Mouse (Mus musculus): ENCODE data around the gene Dhx15. TPM values are rescaled to one million over a fixed set of nuclear protein-coding genes. Genes with fewer than 3 reads are reported as not detected.

Dhx15 gene
- polyA plus RNA-seq, 1 experiment from 2014 or later: 176 TPM

- WGBS: 72% methylated on average over 14 of the region's 14 CpGs
- no peaks in the 10 kb centered on the region for H3K36me3 ChIP-seq
- ATAC-seq (ENCODE audit: low FRiP score, low read depth): no peak
- H3K27me3 ChIP-seq: no peaks in the 10 kb centered on the region
- no peak overlapping the region for H3K4me2 ChIP-seq (replicated peaks)
- no peak overlapping the region for H3K9ac ChIP-seq
- no peak overlapping the region for H3K4me3 ChIP-seq
- H3K4me1 ChIP-seq: peaks cover 36% of the 10 kb centered on the region
- H3K9me3 ChIP-seq: no peaks in the 10 kb centered on the region
- H3K27ac ChIP-seq: no peak overlapping the region
Measured at GRCm38 (mm10) chr5:52220013-52220804, 29.9 kb upstream of the Dhx15 start.

- peak overlapping the region; percentile 48 for H3K4me2 ChIP-seq (replicated peaks)
- no peaks in the 10 kb centered on the region for H3K9me3 ChIP-seq
- H3K27me3 ChIP-seq: no peaks in the 10 kb centered on the region
- H3K36me3 ChIP-seq: no peaks in the 10 kb centered on the region
- ATAC-seq (ENCODE audit: low FRiP score, low read depth): no peak; the same call in 1 of the 2 replicates
- H3K27ac ChIP-seq: 0 out of 2 replicates have a peak overlapping the region, but pooled peaks have one; percentile 33
- WGBS: 37% methylated on average over 6 of the region's 6 CpGs
- H3K4me1 ChIP-seq: peaks cover 36% of the 10 kb centered on the region
- no peak overlapping the region for H3K9ac ChIP-seq
- peak overlapping the region; percentile 4; the same call in 1 of the 2 replicates for H3K4me3 ChIP-seq
Measured at GRCm38 (mm10) chr5:52218238-52218637, 27.9 kb upstream of the Dhx15 start.

DNA sequence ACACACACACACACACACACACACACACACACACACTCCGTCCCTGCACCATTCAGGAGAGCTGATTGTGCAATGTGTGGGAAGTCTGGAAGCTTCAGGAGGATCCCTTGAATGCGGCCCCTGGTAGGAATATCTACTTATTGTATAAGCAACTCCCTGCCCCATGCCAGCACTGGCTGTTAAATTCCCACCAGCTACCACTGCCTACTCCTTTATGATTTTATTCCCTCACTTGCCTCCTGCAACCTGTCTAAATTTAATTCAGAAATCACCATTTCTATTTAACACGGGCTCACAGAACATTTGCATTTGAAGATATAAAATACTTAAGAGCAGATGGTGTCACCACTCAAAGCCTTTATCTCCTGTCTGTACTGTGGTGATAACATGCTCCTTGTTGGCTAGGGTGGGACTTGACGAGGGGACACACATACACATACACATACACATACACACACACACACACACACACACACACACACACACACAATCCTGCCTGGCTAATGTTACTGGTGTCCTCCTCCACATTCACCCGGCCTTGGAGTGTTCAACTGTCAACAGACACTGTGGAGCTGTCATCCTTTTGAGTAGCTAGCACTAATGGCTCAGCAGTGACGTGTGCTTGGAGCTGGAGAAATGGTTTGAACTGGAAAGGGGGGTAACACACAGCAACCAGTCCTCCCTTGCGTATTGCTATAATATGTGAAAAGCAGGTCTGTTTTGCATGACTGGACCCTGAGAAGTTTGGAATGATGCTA, 23.0 kb upstream of the Dhx15 start:
- 86% methylated on average over 7 of the region's 7 CpGs for WGBS
- Histone ChIP-seq H3K4me2 (replicated peaks) (no peak overlapping the region), H3K4me1 (peaks cover 18% of the 10 kb centered on the region), H3K9ac (no peak overlapping the region), H3K27me3 (no peaks in the 10 kb centered on the region), H3K9me3 (no peaks in the 10 kb centered on the region), H3K4me3 (no peak overlapping the region), H3K36me3 (no peaks in the 10 kb centered on the region), H3K27ac (no peak overlapping the region)
- ATAC-seq (ENCODE audit: low FRiP score, low read depth): no peak

DNA sequence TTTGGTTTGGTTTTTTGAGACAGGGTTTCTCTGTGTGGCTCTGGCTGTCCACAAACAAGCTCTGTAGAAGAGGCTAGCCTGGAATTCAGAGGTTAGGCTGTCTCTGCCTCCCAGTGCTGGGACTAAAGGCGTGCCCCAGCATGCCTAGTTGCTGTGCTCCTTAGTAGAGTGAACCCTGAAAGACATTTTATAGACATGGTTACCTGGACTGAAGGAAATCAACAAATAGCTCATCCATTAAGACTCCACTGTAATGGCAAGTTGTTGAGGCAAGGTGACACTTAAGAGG, 810 bp upstream of the Dhx15 start:
- Histone ChIP-seq H3K4me1 (peaks cover 24% of the 10 kb centered on the region), H3K27ac (no peak overlapping the region), H3K27me3 (no peaks in the 10 kb centered on the region), H3K4me3 (peak overlapping the region; percentile 99), H3K9ac (peak overlapping the region; percentile 53), H3K9me3 (no peaks in the 10 kb centered on the region), H3K4me2 (replicated peaks) (peak overlapping the region; percentile 68), H3K36me3 (no peaks in the 10 kb centered on the region)
- no peak for ATAC-seq (ENCODE audit: low FRiP score, low read depth)
- WGBS: 31% methylated on average over 1 of the region's 1 CpGs

DNA sequence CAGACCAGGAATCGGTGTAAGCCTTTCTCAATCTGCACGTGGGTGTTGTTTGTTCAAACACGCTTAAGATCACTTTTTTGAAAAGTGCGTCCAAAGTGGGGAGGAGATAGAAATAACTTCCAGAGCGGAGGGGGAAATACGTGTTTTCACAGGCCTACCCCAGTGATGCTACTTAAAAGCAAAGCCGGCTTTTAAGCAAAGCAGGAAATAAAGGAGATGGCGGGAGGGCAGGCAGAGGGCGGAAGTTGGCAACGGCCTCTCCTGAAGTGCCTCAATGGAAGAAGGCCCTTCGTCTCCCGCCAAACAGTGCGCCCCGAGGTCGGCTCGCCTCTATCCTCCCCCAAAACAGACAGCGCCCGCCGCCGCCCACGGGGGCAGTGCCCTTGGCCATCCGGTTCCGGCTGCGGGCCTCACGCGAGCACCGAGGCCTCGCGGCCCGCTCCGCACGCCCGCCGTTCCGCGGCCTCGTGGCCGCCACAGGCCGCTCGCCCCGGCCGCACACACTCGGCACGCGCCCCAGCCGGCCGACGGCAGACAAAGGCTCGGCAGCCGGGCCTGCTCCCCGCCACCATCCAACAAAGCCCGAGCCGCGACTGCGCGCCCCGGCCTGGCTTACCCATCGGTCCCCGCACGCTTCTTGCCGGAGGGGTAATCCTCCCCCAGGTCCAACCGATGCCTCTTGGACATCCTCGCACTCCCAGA, 499 bp downstream of the Dhx15 start:
- Histone ChIP-seq H3K9me3 (no peaks in the 10 kb centered on the region), H3K4me2 (replicated peaks) (peak overlapping the region; percentile 84), H3K4me3 (peak overlapping the region; percentile 99), H3K36me3 (no peaks in the 10 kb centered on the region; the same call in 1 of the 2 replicates), H3K27ac (peak overlapping the region; percentile 95), H3K27me3 (no peaks in the 10 kb centered on the region), H3K9ac (peak overlapping the region; percentile 100), H3K4me1 (peaks cover 31% of the 10 kb centered on the region)
- ATAC-seq (ENCODE audit: low FRiP score, low read depth): peak; percentile 75
- under 1% methylated on average over 59 of the region's 63 CpGs for WGBS

DNA sequence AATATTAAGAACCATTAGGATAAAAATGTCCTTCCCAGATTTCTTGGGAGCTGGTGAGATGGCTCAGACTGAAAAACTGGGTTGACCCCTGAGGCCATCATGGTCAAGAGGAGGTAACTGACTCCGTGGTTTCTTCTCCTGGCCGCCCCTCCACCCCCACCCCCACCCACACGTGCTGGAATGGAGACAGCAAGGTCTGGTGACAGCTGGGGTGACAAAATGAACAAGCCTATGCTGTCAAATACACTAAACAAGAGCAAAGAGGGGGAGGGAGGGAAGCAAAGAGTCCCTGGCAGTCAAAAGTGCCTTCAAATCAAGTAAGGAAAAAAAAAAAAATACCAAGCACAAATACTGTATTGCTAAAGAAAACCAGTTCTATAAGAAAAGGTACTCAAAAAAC, 2.1 kb downstream of the Dhx15 start:
- peak overlapping the region; percentile 84 for H3K4me2 ChIP-seq (replicated peaks)
- peaks cover 31% of the 10 kb centered on the region for H3K4me1 ChIP-seq
- H3K27ac ChIP-seq: no peak overlapping the region
- peaks cover 12% of the 10 kb centered on the region for H3K36me3 ChIP-seq
- H3K9me3 ChIP-seq: no peaks in the 10 kb centered on the region
- peak overlapping the region; percentile 99 for H3K4me3 ChIP-seq
- H3K27me3 ChIP-seq: no peaks in the 10 kb centered on the region
- ATAC-seq (ENCODE audit: low FRiP score, low read depth): no peak
- H3K9ac ChIP-seq: 0 out of 2 replicates have a peak overlapping the region, but pooled peaks have one; percentile 31
- 38% methylated on average over 3 of the region's 3 CpGs for WGBS

DNA sequence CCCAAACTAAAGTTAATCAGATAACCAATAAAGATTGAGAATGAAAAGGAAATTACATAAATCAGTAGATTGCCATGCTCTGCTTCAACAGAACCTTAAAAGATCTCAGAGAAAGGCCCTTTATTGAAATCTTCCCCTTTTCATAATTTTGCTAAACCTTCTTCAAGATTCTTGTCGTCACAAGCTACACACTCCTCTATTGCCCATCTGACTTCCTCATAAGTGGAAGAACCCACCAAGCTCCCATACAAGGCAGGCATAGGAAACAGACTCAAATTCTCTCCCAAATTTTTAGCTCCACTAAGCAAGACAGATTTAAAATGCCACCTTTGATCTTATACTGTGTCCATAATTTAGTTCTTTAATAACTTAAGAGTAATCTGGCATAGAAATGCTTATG, 13.0 kb downstream of the Dhx15 start:
- Histone ChIP-seq H3K36me3 (peaks cover 32% of the 10 kb centered on the region), H3K4me2 (replicated peaks) (no peak overlapping the region), H3K27me3 (no peaks in the 10 kb centered on the region), H3K9me3 (no peaks in the 10 kb centered on the region), H3K27ac (no peak overlapping the region), H3K4me3 (no peak overlapping the region), H3K9ac (no peak overlapping the region), H3K4me1 (no peaks in the 10 kb centered on the region)
- WGBS: 84% methylated on average over 1 of the region's 1 CpGs
- no peak for ATAC-seq (ENCODE audit: low FRiP score, low read depth)

DNA sequence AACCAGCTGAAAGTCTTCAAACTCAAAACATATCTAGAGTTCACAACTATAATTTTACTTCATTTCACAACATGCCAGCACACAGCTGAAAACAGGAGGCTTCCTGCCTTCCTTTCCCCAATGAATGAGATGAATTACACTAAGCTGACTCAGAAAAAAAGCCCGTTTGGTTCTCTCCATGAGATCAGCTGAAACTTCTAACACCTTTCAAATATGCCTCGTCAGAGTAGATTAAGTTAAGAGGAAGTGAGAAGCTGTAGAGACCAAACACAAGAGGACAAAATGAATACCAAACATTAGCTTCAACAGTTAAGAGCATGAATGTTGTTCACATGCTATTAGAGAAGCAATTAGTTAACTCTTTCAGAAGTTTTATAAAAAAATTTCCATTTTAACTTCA, 21.8 kb downstream of the Dhx15 start:
- H3K4me3 ChIP-seq: no peak overlapping the region
- no peaks in the 10 kb centered on the region for H3K9me3 ChIP-seq
- H3K4me2 ChIP-seq (replicated peaks): no peak overlapping the region
- ATAC-seq (ENCODE audit: low FRiP score, low read depth): no peak
- H3K27me3 ChIP-seq: no peaks in the 10 kb centered on the region
- H3K4me1 ChIP-seq: no peaks in the 10 kb centered on the region
- H3K9ac ChIP-seq: no peak overlapping the region
- 38% methylated on average over 2 of the region's 2 CpGs for WGBS
- no peak overlapping the region for H3K27ac ChIP-seq
- peaks cover 41% of the 10 kb centered on the region for H3K36me3 ChIP-seq

- whole genome bisulfite sequencing: 95% methylated on average over 3 of the region's 3 CpGs
- no peak overlapping the region for H3K27ac ChIP-seq
Measured at GRCm38 (mm10) chr5:52149138-52149537, 41.2 kb downstream of the Dhx15 start.

DNA sequence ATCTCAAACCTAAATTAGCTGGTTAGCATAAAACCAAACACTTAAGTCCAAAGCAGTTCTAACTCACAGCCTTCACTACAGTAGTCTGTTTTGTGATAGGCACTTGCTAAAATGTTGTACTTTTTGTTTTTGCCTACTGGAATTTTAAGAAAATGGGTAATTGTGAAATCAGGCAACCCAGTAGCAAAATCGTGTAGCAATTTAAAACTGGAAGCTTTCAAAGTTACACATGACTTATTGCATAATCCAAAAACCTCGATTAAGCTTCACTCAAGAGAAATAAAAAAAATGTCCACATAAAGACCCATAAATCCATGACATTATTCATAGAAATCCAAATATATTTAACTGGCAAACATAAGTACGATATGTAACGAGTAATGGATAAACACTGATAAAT, 43.2 kb downstream of the Dhx15 start:
- ATAC-seq (ENCODE audit: low FRiP score, low read depth): no peak
- Histone ChIP-seq H3K27ac (no peak overlapping the region), H3K9me3 (no peaks in the 10 kb centered on the region), H3K9ac (no peak overlapping the region), H3K36me3 (peaks cover 46% of the 10 kb centered on the region), H3K4me2 (replicated peaks) (no peak overlapping the region), H3K27me3 (no peaks in the 10 kb centered on the region), H3K4me1 (peaks cover under 1% of the 10 kb centered on the region; the same call in 1 of the 2 replicates), H3K4me3 (no peak overlapping the region)
- 87% methylated on average over 4 of the region's 4 CpGs for WGBS

More at GRCm38 (mm10) chr5:52149138-52149537, 41.2 kb downstream of the Dhx15 start:
- ATAC-seq (ENCODE audit: low FRiP score, low read depth): no peak
- H3K4me1 ChIP-seq: no peaks in the 10 kb centered on the region
- no peak overlapping the region for H3K4me3 ChIP-seq
- no peaks in the 10 kb centered on the region for H3K27me3 ChIP-seq
- H3K9me3 ChIP-seq: no peaks in the 10 kb centered on the region
- H3K9ac ChIP-seq: no peak overlapping the region
- H3K4me2 ChIP-seq (replicated peaks): no peak overlapping the region
- peaks cover 48% of the 10 kb centered on the region for H3K36me3 ChIP-seq

DNA sequence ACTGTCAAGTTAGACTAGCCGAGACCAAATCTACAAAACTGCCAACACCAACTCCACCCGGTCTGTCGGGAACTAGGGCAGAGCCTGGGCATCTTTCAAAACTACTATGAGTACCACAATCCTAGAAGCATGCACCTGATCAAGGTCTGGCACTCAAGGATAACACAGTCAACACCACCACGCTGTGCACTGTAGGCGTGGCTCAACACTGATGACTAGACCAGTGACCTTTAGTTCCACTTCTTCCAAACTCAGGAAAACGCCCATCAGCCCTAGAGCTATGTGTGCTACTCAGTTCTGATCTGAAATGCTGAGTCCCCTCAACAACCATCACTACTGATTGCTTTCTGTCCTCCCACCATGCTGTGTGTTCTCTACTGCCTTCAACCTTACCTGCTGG, 44.6 kb downstream of the Dhx15 start:
- Histone ChIP-seq H3K27me3 (no peaks in the 10 kb centered on the region), H3K27ac (no peak overlapping the region), H3K4me2 (replicated peaks) (no peak overlapping the region), H3K9me3 (no peaks in the 10 kb centered on the region), H3K36me3 (peaks cover 46% of the 10 kb centered on the region), H3K4me3 (no peak overlapping the region), H3K9ac (no peak overlapping the region), H3K4me1 (peaks cover 3% of the 10 kb centered on the region; the same call in 1 of the 2 replicates)
- WGBS: 89% methylated on average over 6 of the region's 6 CpGs
- no peak for ATAC-seq (ENCODE audit: low FRiP score, low read depth)

DNA sequence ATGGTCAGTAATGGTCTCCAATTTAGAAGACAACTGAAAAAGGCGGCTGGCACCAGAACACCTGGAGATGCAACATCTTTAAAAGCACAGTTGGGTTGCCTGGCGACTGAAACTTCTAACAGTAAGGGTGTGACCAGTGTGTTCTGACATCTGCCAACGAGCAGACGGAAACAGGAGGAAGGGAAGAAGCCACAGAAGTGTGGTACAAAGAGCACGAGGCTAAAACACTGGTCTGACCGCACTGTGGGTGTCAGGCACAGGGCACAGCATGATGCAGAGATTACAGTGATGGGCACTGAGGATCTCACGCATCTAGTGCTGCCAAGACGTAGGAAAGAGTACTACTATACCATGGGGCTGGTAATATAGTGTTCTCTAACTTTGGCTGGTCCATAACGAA, 48.4 kb downstream of the Dhx15 start:
- Histone ChIP-seq H3K4me2 (replicated peaks) (no peak overlapping the region), H3K36me3 (peaks cover 54% of the 10 kb centered on the region), H3K27ac (no peak overlapping the region), H3K9me3 (no peaks in the 10 kb centered on the region), H3K4me1 (peaks cover 8% of the 10 kb centered on the region; the same call in 1 of the 2 replicates), H3K9ac (no peak overlapping the region), H3K4me3 (no peak overlapping the region), H3K27me3 (no peaks in the 10 kb centered on the region)
- no peak for ATAC-seq (ENCODE audit: low FRiP score, low read depth)
- 87% methylated on average over 9 of the region's 9 CpGs for WGBS
